Mouse (Mus musculus) urinary bladder, postnatal 14 days (tissue): ENCODE data around the gene Paxbp1.

Experiments used
- DNase-seq: peaks from one replicate; pipeline ENCODE4 v3.0.0; 2021; ENCODE audit warnings: low spot score

The Paxbp1 gene

DNA sequence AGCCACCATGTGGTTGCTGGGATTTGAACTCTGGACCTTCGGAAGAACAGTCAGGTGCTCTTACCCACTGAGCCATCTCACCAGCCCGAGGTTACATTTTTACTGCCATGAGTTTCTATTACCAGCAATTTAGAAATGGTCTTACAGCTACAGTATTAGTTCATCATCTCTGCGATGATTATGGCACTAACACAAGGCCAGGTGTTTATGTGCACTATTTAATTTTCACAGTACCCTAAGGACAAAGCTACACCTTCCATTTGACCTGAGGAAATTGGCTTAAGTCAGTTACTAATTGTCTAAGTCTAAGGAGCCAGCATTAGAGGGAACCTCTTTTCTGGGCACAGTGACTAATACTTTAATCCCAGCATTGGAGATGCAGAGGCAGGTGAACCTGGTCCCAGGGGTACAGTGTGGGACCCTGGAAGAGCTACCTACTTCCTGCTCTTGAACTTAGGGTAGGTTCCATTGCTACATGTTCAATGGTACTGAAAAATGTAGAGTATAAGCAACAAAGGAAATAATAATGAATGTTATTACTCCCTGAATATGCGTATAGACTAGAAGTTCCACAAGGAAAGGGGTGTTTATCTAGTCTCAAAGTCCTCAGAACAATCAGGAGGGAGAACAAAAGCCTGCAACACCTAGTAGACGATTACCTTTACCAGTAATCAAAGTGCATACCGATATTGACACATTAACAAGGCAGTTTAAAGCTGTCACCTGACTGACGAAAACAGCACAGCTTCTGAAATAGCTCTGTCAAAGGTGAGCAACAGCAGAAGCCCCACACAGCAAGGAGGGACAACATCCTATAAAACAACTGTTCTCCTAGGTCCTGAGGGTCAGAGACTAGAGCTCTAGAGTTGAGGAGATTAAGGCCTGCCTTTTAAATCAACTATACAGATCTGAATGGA lies 47.8 kb downstream of the Paxbp1 start:
- no peak for DNase-seq

GRCm38 (mm10) chr16:90995498-90995897 lies 48.8 kb downstream of the Paxbp1 start:
- DNase-seq = no peak

DNA sequence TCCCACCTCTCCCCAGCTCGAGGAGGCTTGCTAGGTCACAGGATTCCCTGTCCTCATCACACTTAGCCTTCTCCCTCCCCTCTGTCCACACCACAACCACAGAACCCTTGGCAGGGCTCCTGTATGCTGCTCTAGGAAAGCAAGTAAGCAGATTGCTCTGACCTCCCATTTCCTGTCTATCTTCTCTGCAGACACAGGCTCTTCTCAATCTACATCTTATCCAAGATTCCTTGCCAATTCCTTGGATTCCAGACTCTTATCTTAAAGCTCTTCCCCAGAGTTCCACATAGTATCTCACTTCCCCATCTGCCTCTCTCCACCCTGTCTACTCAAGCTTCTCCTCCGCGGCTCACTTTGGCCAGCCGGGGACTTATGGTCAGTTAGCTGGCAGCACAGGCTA lies 49.3 kb downstream of the Paxbp1 start:
- no peak for DNase-seq

- DNase-seq = no peak
Observed at GRCm38 (mm10) chr16:90989162-90989561, 55.2 kb downstream of the Paxbp1 start.

DNA sequence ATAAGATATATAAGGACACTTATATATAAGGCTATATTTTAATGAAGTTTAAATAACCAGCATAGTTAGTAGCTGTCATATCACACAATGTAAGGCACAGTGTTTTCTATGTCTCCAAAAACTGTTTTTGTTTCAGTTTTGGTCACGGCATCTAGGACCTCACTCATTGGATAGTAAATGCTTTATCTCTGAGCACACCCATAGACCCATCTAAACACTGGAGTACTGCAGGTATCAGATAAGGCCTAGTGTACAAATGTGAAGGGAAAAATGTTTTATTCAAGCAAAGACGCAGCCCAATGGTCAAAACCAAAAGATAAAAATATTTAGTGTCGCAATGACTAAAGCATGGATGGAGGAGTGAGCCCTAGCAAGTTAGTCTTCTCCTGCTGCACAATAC lies 55.7 kb downstream of the Paxbp1 start:
- DNase-seq = no peak

DNA sequence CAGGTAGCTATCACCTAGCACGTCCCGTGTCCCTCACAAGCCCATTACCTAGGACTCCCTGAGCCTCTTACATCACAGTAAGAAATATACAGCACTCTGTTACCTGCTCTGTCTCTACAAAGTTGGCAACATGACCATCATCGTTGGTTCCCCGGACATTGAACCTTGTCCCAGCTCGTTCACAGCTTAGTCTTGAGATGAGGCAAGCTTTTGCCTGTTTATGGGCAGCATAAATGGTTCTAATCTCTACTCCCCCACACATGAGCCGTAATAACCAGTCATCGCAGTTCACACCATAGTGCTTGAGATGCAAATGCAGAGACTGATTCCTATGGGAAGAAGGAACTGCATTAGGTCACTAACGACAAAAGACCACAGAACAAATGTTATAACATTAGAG lies 56.3 kb downstream of the Paxbp1 start:
- no peak for DNase-seq

DNA sequence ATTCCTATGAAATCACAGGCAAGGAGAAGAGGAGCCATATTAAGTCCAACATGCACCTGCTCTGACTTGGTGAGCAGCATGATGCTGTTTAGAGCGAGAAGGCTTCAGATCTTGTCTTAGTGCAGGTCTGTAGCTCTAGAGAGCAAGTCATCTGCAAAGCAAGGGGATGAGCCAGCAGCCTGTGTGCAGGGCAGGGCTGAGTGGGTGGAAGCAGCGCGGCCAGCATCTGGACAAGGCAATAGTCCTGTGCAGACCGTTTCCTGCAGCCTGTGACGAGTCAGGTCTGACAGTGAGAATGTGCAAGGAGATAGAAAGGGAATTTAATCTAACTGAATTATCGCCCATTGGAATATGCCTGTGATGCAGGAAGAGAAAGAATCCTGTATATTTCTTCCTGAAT lies 73.3 kb downstream of the Paxbp1 start:
- DNase-seq = no peak

- DNase-seq = no peak
Observed at GRCm38 (mm10) chr16:90966241-90966640, 78.1 kb downstream of the Paxbp1 start.

- no peak for DNase-seq
Observed at GRCm38 (mm10) chr16:90964302-90964701, 80.0 kb downstream of the Paxbp1 start.
